14 mouse cellular contexts compared by ENCODE assay signal in the genomic region with DNA sequence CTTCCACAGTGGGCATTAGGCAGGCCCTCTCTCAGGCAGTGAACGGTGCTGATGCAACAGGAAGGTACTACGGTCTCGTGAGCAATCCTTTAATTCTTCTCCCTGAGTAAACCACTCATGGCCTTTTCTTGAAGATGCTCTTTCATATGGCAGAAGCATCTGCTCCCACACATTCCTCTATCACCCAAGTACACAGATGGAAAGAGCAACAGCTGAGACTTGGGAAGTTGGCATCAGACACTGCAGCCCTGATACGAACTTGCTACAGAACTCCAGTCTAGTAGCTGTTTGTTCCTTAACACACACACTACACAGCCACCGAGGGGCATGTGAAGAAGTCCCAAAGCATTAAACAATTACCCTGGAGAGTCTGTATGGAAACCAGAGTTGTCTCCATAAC.
"Had no signal": no experiment of that assay in that cellular context is flagged by ENCODE, and none has a peak within 500 bp of the region (broad histone marks: within the 10 kb centered on the region; RNA-seq: fewer than 3 reads in every experiment).

No protein-coding gene starts in this region.

- ATAC-seq: midbrain, embryonic 13.5 days; midbrain, embryonic 16.5 days had no signal

- DNase-seq: kidney, adult 11 months; kidney, adult 8-10 months; kidney, postnatal 14 days; kidney, postnatal 4 days; layer of hippocampus, postnatal 36 days; liver, embryonic 13.5 days; lung, adult 2 months; retina, postnatal 1 day; right cerebral cortex, postnatal 25 days; spleen, adult 18-20 months; thymus, adult 18-20 months; thymus, postnatal 36 days had no signal
